Mouse (Mus musculus) intestine, postnatal 0 days (tissue): ENCODE data around the gene Esyt2. TPM values are rescaled to one million over a fixed set of nuclear protein-coding genes. Genes with fewer than 3 reads are reported as not detected.

Experiments used
- ATAC-seq: fragments of 200-750 bp; cut with Nextera tagmentation; 2 replicates; pipeline ENCODE4 v1.8.0; 2017; ENCODE audit warnings: mild to moderate bottlenecking, moderate TSS enrichment, moderate library complexity
- H3K27ac ChIP-seq: fragments of 300-500 bp; sonication (generic); 2 replicates; pipeline ENCODE4 v1.5.1; 2014; ENCODE audit warnings: mild to moderate bottlenecking, low read depth, low read length, moderate library complexity
- H3K27me3 ChIP-seq: fragments of 300-500 bp; sonication (generic); replicated peaks from 2 replicates; pipeline ENCODE4 v1.6.1; 2014; ENCODE audit warnings: low read length, mixed read lengths; ENCODE audit not compliant: control insufficient read depth, insufficient read depth
- H3K36me3 ChIP-seq: fragments of 300-500 bp; sonication (generic); 2 replicates; pipeline ENCODE4 v1.6.1; 2014; ENCODE audit warnings: mild to moderate bottlenecking, moderate library complexity; ENCODE audit not compliant: control insufficient read depth, insufficient read depth
- H3K4me1 ChIP-seq: fragments of 300-500 bp; sonication (generic); replicated peaks from 2 replicates; pipeline ENCODE4 v1.6.1; 2014; ENCODE audit warnings: antibody characterized with exemption, low read length, mixed read lengths; ENCODE audit not compliant: control insufficient read depth, insufficient read depth
- H3K4me2 ChIP-seq: fragments of 300-500 bp; sonication (generic); replicated peaks from 2 replicates; pipeline ENCODE4 v1.6.1; 2014; ENCODE audit warnings: low read depth, mild to moderate bottlenecking, moderate library complexity
- H3K4me3 ChIP-seq: fragments of 300-500 bp; sonication (generic); 2 replicates; pipeline ENCODE4 v1.5.1; 2014; ENCODE audit warnings: low read depth, low read length
- H3K9ac ChIP-seq: fragments of 300-500 bp; sonication (generic); 2 replicates; pipeline ENCODE4 v1.6.1; 2014; ENCODE audit warnings: mild to moderate bottlenecking, low read depth, low read length
- H3K9me3 ChIP-seq: fragments of 300-500 bp; sonication (generic); 2 replicates; pipeline ENCODE4 v1.6.1; 2016; ENCODE audit warnings: mixed run types; ENCODE audit not compliant: control insufficient read depth
- CTCF ChIP-seq: sonication (generic); IDR thresholded peaks from 2 replicates; pipeline ENCODE4 v1.5.1; 2016; ENCODE audit warnings: low read depth, mild to moderate bottlenecking, control low read depth, antibody characterized with exemption, moderate library complexity
- WGBS: fragments of 180-500 bp; shearing (Covaris S2); extraction: QIAGEN DNeasy Blood & Tissue Kit; methylation state at CpG from one replicate; pipeline ENCODE4 v1.1.7; 2014; 5-methylcytosine and 5-hydroxymethylcytosine counted together
- polyA plus RNA-seq: library from polyadenylated mRNA; unstranded; fragments of >200 nt; fragmentation: Nextera tagmentation; extraction: Ambion mirVana; gene quantifications from 2 replicates; pipeline ENCODE4 v1.2.1, GENCODE M21; 2015

Gene Esyt2
- polyA plus RNA-seq, 1 experiment from 2014 or later = 14.1 TPM

GRCm38 (mm10) chr12:116238803-116239202 lies 42.2 kb upstream of the Esyt2 start:
- no peaks in the 10 kb centered on the region for H3K9me3 ChIP-seq
- no peak overlapping the region for H3K4me3 ChIP-seq
- no peaks in the 10 kb centered on the region for H3K27me3 ChIP-seq
- ATAC-seq = no peak
- TF ChIP-seq CTCF = no peak
- no peak overlapping the region for H3K27ac ChIP-seq
- no peaks in the 10 kb centered on the region for H3K4me1 ChIP-seq
- 0 out of 2 replicates have a peak, but pooled peaks cover 8% of the 10 kb centered on the region for H3K36me3 ChIP-seq
- 51% methylated on average over 3 of the region's 3 CpGs for WGBS
- no peak overlapping the region for H3K4me2 ChIP-seq
- H3K9ac ChIP-seq = no peak overlapping the region

GRCm38 (mm10) chr12:116244601-116245000 lies 36.4 kb upstream of the Esyt2 start:
- TF ChIP-seq CTCF = no peak
- 95% methylated on average over 1 of the region's 1 CpGs for WGBS
- Histone ChIP-seq H3K27me3 (no peaks in the 10 kb centered on the region), H3K9ac (no peak overlapping the region), H3K27ac (no peak overlapping the region), H3K4me3 (no peak overlapping the region), H3K4me2 (no peak overlapping the region), H3K9me3 (no peaks in the 10 kb centered on the region), H3K4me1 (no peaks in the 10 kb centered on the region), H3K36me3 (peaks cover 18% of the 10 kb centered on the region; the same call in 1 of the 2 replicates)
- no peak for ATAC-seq

GRCm38 (mm10) chr12:116254652-116255051 lies 26.3 kb upstream of the Esyt2 start:
- Histone ChIP-seq H3K9me3 (no peaks in the 10 kb centered on the region), H3K27ac (no peak overlapping the region), H3K27me3 (no peaks in the 10 kb centered on the region), H3K36me3 (peaks cover 4% of the 10 kb centered on the region; the same call in 1 of the 2 replicates), H3K4me1 (no peaks in the 10 kb centered on the region), H3K9ac (no peak overlapping the region), H3K4me3 (no peak overlapping the region), H3K4me2 (no peak overlapping the region)
- no peak for ATAC-seq
- no peak for TF ChIP-seq CTCF
- WGBS = 51% methylated on average over 8 of the region's 8 CpGs

GRCm38 (mm10) chr12:116255636-116256035 lies 25.4 kb upstream of the Esyt2 start:
- Histone ChIP-seq H3K27ac (no peak overlapping the region), H3K9me3 (no peaks in the 10 kb centered on the region), H3K9ac (no peak overlapping the region), H3K27me3 (no peaks in the 10 kb centered on the region), H3K36me3 (peaks cover 4% of the 10 kb centered on the region; the same call in 1 of the 2 replicates), H3K4me1 (no peaks in the 10 kb centered on the region), H3K4me2 (no peak overlapping the region), H3K4me3 (no peak overlapping the region)
- 81% methylated on average over 11 of the region's 11 CpGs for WGBS
- no peak for TF ChIP-seq CTCF
- no peak for ATAC-seq

- no peaks in the 10 kb centered on the region for H3K4me1 ChIP-seq
- H3K9ac ChIP-seq = no peak overlapping the region
These were observed 22.7 kb upstream of the Esyt2 start for GRCm38 (mm10) chr12:116258321-116258720.

GRCm38 (mm10) chr12:116262555-116263341 lies 18.2 kb upstream of the Esyt2 start, which contains the start of gene Wdr60:
Wdr60 (minus strand) TSS chr12:116263022.
- Histone ChIP-seq H3K27ac (no peak within 1 kb of the TSS; the same call in 1 of the 2 replicates), H3K36me3 (no peaks in the 10 kb centered on the region), H3K4me3 (peak within 1 kb of the TSS; percentile 61), H3K4me2 (peak within 1 kb of the TSS; percentile 83), H3K4me1 (no peaks in the 10 kb centered on the region), H3K27me3 (no peaks in the 10 kb centered on the region), H3K9ac (peak within 1 kb of the TSS; percentile 60), H3K9me3 (no peaks in the 10 kb centered on the region)
- no peak for TF ChIP-seq CTCF
- peak; percentile 88 for ATAC-seq
- WGBS = 3% methylated on average over 47 of the region's 47 CpGs

More at GRCm38 (mm10) chr12:116258321-116258720, 22.7 kb upstream of the Esyt2 start:
- no peak for ATAC-seq
- no peak for TF ChIP-seq CTCF
- WGBS = 87% methylated on average over 2 of the region's 2 CpGs
- no peaks in the 10 kb centered on the region for H3K27me3 ChIP-seq
- H3K27ac ChIP-seq = no peak overlapping the region
- no peaks in the 10 kb centered on the region for H3K36me3 ChIP-seq
- H3K4me2 ChIP-seq = no peak overlapping the region
- no peaks in the 10 kb centered on the region for H3K9me3 ChIP-seq
- no peak overlapping the region for H3K4me3 ChIP-seq
